Mouse (Mus musculus): ENCODE results near the gene Rpl11. TPM values are rescaled to one million over a fixed set of nuclear protein-coding genes. Genes with fewer than 3 reads are reported as not detected.
"Not testable (repeated sequence)": the region's sequence is repeated elsewhere in the genome, so short reads cannot be mapped to it uniquely, and the experiment has no call there.

Rpl11 gene
- total RNA-seq, 2 experiments from 2014 or later, result 248 to 256 TPM

- intact Hi-C loops (cut with DNase I), result no loop called here
- DNase-seq (ENCODE audit: low spot score in 2 of 2), result no peak
Observed at GRCm38 (mm10) chr4:136076776-136077538, 23.7 kb upstream of the Rpl11 start.

GRCm38 (mm10) chr4:136071178-136071714 is 18.0 kb upstream of the Rpl11 start:
- intact Hi-C loops (cut with DNase I), result loop anchor here (2.0 kb wide), 1 partner anchor 78 kb away; no protein-coding TSS in a partner anchor
- peak; percentile 54 to 65 for DNase-seq (ENCODE audit: low spot score in 2 of 2)

- no peak for DNase-seq (ENCODE audit: low spot score in 2 of 2)
- intact Hi-C loops (cut with DNase I), result loop anchor here (1.0 to 2.0 kb wide), 2 partner anchors 78 to 90 kb away; no protein-coding TSS in a partner anchor
Observed at GRCm38 (mm10) chr4:136070592-136070991, 17.4 kb upstream of the Rpl11 start.

- intact Hi-C loops (cut with DNase I), result loop anchor here (1.0 to 2.0 kb wide), 2 partner anchors 79 to 90 kb away; no protein-coding TSS in a partner anchor
Observed at GRCm38 (mm10) chr4:136069954-136070353, 16.7 kb upstream of the Rpl11 start.

GRCm38 (mm10) chr4:136069313-136069712 is 16.1 kb upstream of the Rpl11 start:
- DNase-seq (ENCODE audit: low spot score in 2 of 2), result no peak
- intact Hi-C loops (cut with DNase I), result no loop called here

More at GRCm38 (mm10) chr4:136069954-136070353, 16.7 kb upstream of the Rpl11 start:
- peak; percentile 59 to 67 for DNase-seq (ENCODE audit: low spot score in 2 of 2)

GRCm38 (mm10) chr4:136063143-136063542 is 9.9 kb upstream of the Rpl11 start:
- intact Hi-C loops (cut with DNase I), result no loop called here
- no peak for DNase-seq (ENCODE audit: low spot score in 2 of 2)

- DNase-seq (ENCODE audit: low spot score in 2 of 2); intact Hi-C loops (cut with DNase I): not testable (repeated sequence)
Observed at GRCm38 (mm10) chr4:136059800-136060488, 6.7 kb upstream of the Rpl11 start.

- intact Hi-C loops (cut with DNase I), result no loop called here
- DNase-seq (ENCODE audit: low spot score in 2 of 2), result no peak
Observed at GRCm38 (mm10) chr4:136057916-136058315, 4.7 kb upstream of the Rpl11 start.

GRCm38 (mm10) chr4:136056030-136056429 is 2.8 kb upstream of the Rpl11 start:
- DNase-seq (ENCODE audit: low spot score in 2 of 2), result no peak
- intact Hi-C loops (cut with DNase I), result no loop called here

- intact Hi-C loops (cut with DNase I), result loop anchor here (5.0 kb wide), 1 partner anchor 548 kb away; the partner anchor contains the start of gene Kdm1a
- no peak for DNase-seq (ENCODE audit: low spot score in 2 of 2)
Observed at GRCm38 (mm10) chr4:136053843-136054242, 615 bp upstream of the Rpl11 start.

GRCm38 (mm10) chr4:136052534-136053246 is 538 bp downstream of the Rpl11 start:
- no peak for DNase-seq (ENCODE audit: low spot score in 2 of 2)
- intact Hi-C loops (cut with DNase I), result loop anchor here (5.0 kb wide), 1 partner anchor 550 kb away; the partner anchor contains the start of gene Kdm1a

GRCm38 (mm10) chr4:136052060-136052459 is 1.2 kb downstream of the Rpl11 start:
- intact Hi-C loops (cut with DNase I), result loop anchor here (5.0 kb wide), 1 partner anchor 550 kb away; the partner anchor contains the start of gene Kdm1a
- no peak for DNase-seq (ENCODE audit: low spot score in 2 of 2)

GRCm38 (mm10) chr4:136050226-136050625 is 3.0 kb downstream of the Rpl11 start:
- DNase-seq (ENCODE audit: low spot score in 2 of 2), result no peak
- intact Hi-C loops (cut with DNase I), result loop anchor here (5.0 kb wide), 1 partner anchor 552 kb away; the partner anchor contains the start of gene Kdm1a

GRCm38 (mm10) chr4:136048291-136049032 is 4.8 kb downstream of the Rpl11 start:
- intact Hi-C loops (cut with DNase I), result no loop called here
- no peak for DNase-seq (ENCODE audit: low spot score in 2 of 2)

- intact Hi-C loops (cut with DNase I), result no loop called here
- DNase-seq (ENCODE audit: low spot score in 2 of 2), result no peak
Observed at GRCm38 (mm10) chr4:136047626-136048025, 5.6 kb downstream of the Rpl11 start.

GRCm38 (mm10) chr4:136046888-136047287 is 6.3 kb downstream of the Rpl11 start:
- no peak for DNase-seq (ENCODE audit: low spot score in 2 of 2)
- intact Hi-C loops (cut with DNase I), result no loop called here

- DNase-seq (ENCODE audit: low spot score in 2 of 2), result no peak
- intact Hi-C loops (cut with DNase I), result no loop called here
Observed at GRCm38 (mm10) chr4:136045091-136045490, 8.1 kb downstream of the Rpl11 start.

GRCm38 (mm10) chr4:136043784-136044400 is 9.3 kb downstream of the Rpl11 start:
- intact Hi-C loops (cut with DNase I), result no loop called here
- no peak for DNase-seq (ENCODE audit: low spot score in 2 of 2)

Data from left cerebral cortex, postnatal 36 days (tissue).